Mouse (Mus musculus): ENCODE results near the gene Yaf2. TPM values are rescaled to one million over a fixed set of nuclear protein-coding genes. Genes with fewer than 3 reads are reported as not detected.
"Not testable (repeated sequence)": the region's sequence is repeated elsewhere in the genome, so short reads cannot be mapped to it uniquely, and the experiment has no call there.

Gene Yaf2
- polyA plus RNA-seq, 1 experiment = 3.5 TPM

GRCm38 (mm10) chr15:93251553-93252250 lies 85.0 kb downstream of the Yaf2 start:
- Histone ChIP-seq H3K9me3 (ENCODE audit: control insufficient read depth, low read length) (no peaks in the 10 kb centered on the region), H3K4me1 (ENCODE audit: control insufficient read depth) (no peaks in the 10 kb centered on the region; the same call in 1 of the 2 replicates), H3K36me3 (ENCODE audit: control insufficient read depth) (peaks cover 80% of the 10 kb centered on the region), H3K4me3 (replicated peaks) (no peak overlapping the region), H3K27me3 (ENCODE audit: control insufficient read depth) (no peaks in the 10 kb centered on the region)
- no peak for TF ChIP-seq GATA1 (IDR thresholded peaks at IDR 0.05; ENCODE audit: low read length)
- no peak for TF ChIP-seq TAL1 (IDR thresholded peaks at IDR 0.05; ENCODE audit: low read length)

- no peak for TF ChIP-seq TAL1 (IDR thresholded peaks at IDR 0.05; ENCODE audit: low read length)
- no peak for TF ChIP-seq GATA1 (IDR thresholded peaks at IDR 0.05; ENCODE audit: low read length)
- Histone ChIP-seq H3K27me3 (ENCODE audit: control insufficient read depth) (no peaks in the 10 kb centered on the region), H3K4me1 (ENCODE audit: control insufficient read depth) (no peaks in the 10 kb centered on the region), H3K9me3 (ENCODE audit: control insufficient read depth, low read length) (no peaks in the 10 kb centered on the region), H3K4me3 (replicated peaks) (no peak overlapping the region), H3K36me3 (ENCODE audit: control insufficient read depth) (peaks cover 81% of the 10 kb centered on the region)
Observed at GRCm38 (mm10) chr15:93243202-93243601, 93.5 kb downstream of the Yaf2 start.

- H3K9me3 ChIP-seq (ENCODE audit: control insufficient read depth, low read length); H3K4me3 ChIP-seq (replicated peaks); H3K4me1 ChIP-seq (ENCODE audit: control insufficient read depth); H3K27me3 ChIP-seq (ENCODE audit: control insufficient read depth): not testable (repeated sequence)
- H3K36me3 ChIP-seq (ENCODE audit: control insufficient read depth) = peaks cover 21% of the 10 kb centered on the region
Observed at GRCm38 (mm10) chr15:93236456-93236855, 100.3 kb downstream of the Yaf2 start.

Other genes with a start within 250 kb of the Yaf2 start
- 0.05 and 0.09 TPM in 2 replicates for gene Gxylt1, start 61.8 kb downstream of the Yaf2 start, polyA plus RNA-seq (2012)
- gene Zcrb1, start 61.4 kb upstream of the Yaf2 start, polyA plus RNA-seq (2012) = 22.4 and 25.7 TPM in 2 replicates
- 0.20 and 0.42 TPM in 2 replicates for gene Pphln1, start 61.4 kb upstream of the Yaf2 start, polyA plus RNA-seq (2012)